14 mouse cellular contexts compared by ENCODE assay signal in genomic region chr1:155737809-155738383, GRCm38 (mm10). TPM values are rescaled to one million over a fixed set of nuclear protein-coding genes. Genes with fewer than 3 reads are reported as not detected.
DNase-seq lines count a peak whose midpoint lies in the region; ATAC-seq and TF ChIP-seq lines count a peak whose summit lies in the region.
"Had no signal": no experiment of that assay in that cellular context is flagged by ENCODE, and none has a peak within 500 bp of the region (broad histone marks: within the 10 kb centered on the region; RNA-seq: fewer than 3 reads in every experiment).

No protein-coding gene starts in this region.

- 0 out of 2 replicates have a peak overlapping the region, but pooled peaks have one; percentile 15 for H3K4me3 ChIP-seq in heart, embryonic 15.5 days
- H3K4me3 ChIP-seq in midbrain, embryonic 10.5 days = 0 out of 2 replicates have a peak overlapping the region, but pooled peaks have one; percentile 9
- H3K4me3 ChIP-seq in midbrain, postnatal 0 days (ENCODE audit: low read depth, low read length) = no peak overlapping the region
- peak overlapping the region; percentile 4; the same call in 1 of the 2 replicates for H3K4me3 ChIP-seq in hindbrain, embryonic 14.5 days (replicated peaks; ENCODE audit: low read length)
- H3K4me3 ChIP-seq in stomach, postnatal 0 days (ENCODE audit: low read depth, low read length) = 0 out of 2 replicates have a peak overlapping the region, but pooled peaks have one; percentile 8
- H3K4me3 ChIP-seq: embryonic facial prominence, embryonic 13.5 days had no signal

- no peak for TF ChIP-seq EP300 in stomach, postnatal 0 days (optimal IDR thresholded peaks at IDR 0.05)

- peak overlapping the region; percentile 8; the same call in 1 of the 2 replicates for H3K4me2 ChIP-seq in heart, embryonic 15.5 days
- no peak overlapping the region for H3K4me2 ChIP-seq in midbrain, postnatal 0 days (ENCODE audit: low read depth, low read length, poor library complexity, severe bottlenecking)
- H3K4me2 ChIP-seq in hindbrain, embryonic 14.5 days (replicated peaks) = no peak overlapping the region
- H3K4me2 ChIP-seq in stomach, postnatal 0 days (replicated peaks; ENCODE audit: low read depth) = no peak overlapping the region
- H3K4me2 ChIP-seq: embryonic facial prominence, embryonic 13.5 days; limb, embryonic 12.5 days had no signal

- peaks cover 99% of the 10 kb centered on the region for H3K27me3 ChIP-seq in heart, embryonic 15.5 days
- H3K27me3 ChIP-seq in midbrain, embryonic 10.5 days (ENCODE audit: low read depth, poor library complexity, severe bottlenecking) = peaks cover 100% of the 10 kb centered on the region
- H3K27me3 ChIP-seq in midbrain, postnatal 0 days (ENCODE audit: insufficient read depth, low read length) = peaks cover 66% of the 10 kb centered on the region
- peaks cover 96% of the 10 kb centered on the region for H3K27me3 ChIP-seq in hindbrain, embryonic 14.5 days (ENCODE audit: control insufficient read depth, insufficient read depth, low read length)
- H3K27me3 ChIP-seq in stomach, postnatal 0 days (ENCODE audit: control insufficient read depth, insufficient read depth, low read length) = peaks cover 50% of the 10 kb centered on the region

- no peaks in the 10 kb centered on the region for H3K9me3 ChIP-seq in heart, embryonic 15.5 days (replicated peaks)
- H3K9me3 ChIP-seq in midbrain, embryonic 10.5 days (replicated peaks) = no peaks in the 10 kb centered on the region
- no peaks in the 10 kb centered on the region for H3K9me3 ChIP-seq in midbrain, postnatal 0 days (ENCODE audit: low read length)
- H3K9me3 ChIP-seq in hindbrain, embryonic 14.5 days (ENCODE audit: control insufficient read depth, low read length) = no peaks in the 10 kb centered on the region
- H3K9me3 ChIP-seq in stomach, postnatal 0 days (ENCODE audit: control insufficient read depth, low read length) = no peaks in the 10 kb centered on the region
- H3K9me3 ChIP-seq: embryonic facial prominence, embryonic 13.5 days; limb, embryonic 12.5 days had no signal

- H3K9ac ChIP-seq in heart, embryonic 15.5 days = no peak overlapping the region
- H3K9ac ChIP-seq in midbrain, postnatal 0 days (replicated peaks; ENCODE audit: low read length, poor library complexity, severe bottlenecking) = no peak overlapping the region
- no peak overlapping the region for H3K9ac ChIP-seq in hindbrain, embryonic 14.5 days
- H3K9ac ChIP-seq in stomach, postnatal 0 days (ENCODE audit: low read length) = no peak overlapping the region
- H3K9ac ChIP-seq: embryonic facial prominence, embryonic 13.5 days; limb, embryonic 12.5 days had no signal

- H3K4me1 ChIP-seq in heart, embryonic 15.5 days (replicated peaks) = peaks cover 39% of the 10 kb centered on the region
- peaks cover 51% of the 10 kb centered on the region for H3K4me1 ChIP-seq in midbrain, embryonic 10.5 days
- peaks cover 17% of the 10 kb centered on the region; the same call in 1 of the 2 replicates for H3K4me1 ChIP-seq in midbrain, postnatal 0 days (ENCODE audit: insufficient read depth, low read length)
- H3K4me1 ChIP-seq in hindbrain, embryonic 14.5 days (replicated peaks; ENCODE audit: control insufficient read depth, insufficient read depth, low read length) = peaks cover 23% of the 10 kb centered on the region
- H3K4me1 ChIP-seq in stomach, postnatal 0 days (replicated peaks; ENCODE audit: control insufficient read depth, insufficient read depth) = 0 out of 2 replicates have a peak, but pooled peaks cover 6% of the 10 kb centered on the region

- DNase-seq in heart, postnatal 36 days = no peak
- peak; percentile 58 for DNase-seq in midbrain, embryonic 10.5 days (ENCODE audit: low spot score)
- DNase-seq in midbrain, postnatal 0 days (ENCODE audit: low spot score) = no peak
- no peak for DNase-seq in hindbrain, embryonic 14.5 days (ENCODE audit: low spot score)
- no peak for DNase-seq in stomach, postnatal 0 days (ENCODE audit: low spot score)
- no peak for DNase-seq in thymus, postnatal 10 days (ENCODE audit: low spot score in 2 of 2)
- no peak for DNase-seq in cerebellum, postnatal 4 days (ENCODE audit: low spot score in 2 of 2)
- DNase-seq: adrenal gland, postnatal 25 days; gastrocnemius, postnatal 14 days; layer of hippocampus, adult 9-11 months had no signal

- ATAC-seq in heart, embryonic 15.5 days (replicated peaks; ENCODE audit: insufficient number of reproducible peaks, insufficient read depth, low FRiP score, low read depth) = no peak
- no peak for ATAC-seq in midbrain, postnatal 0 days (ENCODE audit: low FRiP score)
- ATAC-seq in hindbrain, embryonic 14.5 days (ENCODE audit: low FRiP score) = no peak
- no peak for ATAC-seq in stomach, postnatal 0 days (ENCODE audit: low FRiP score, low TSS enrichment)
- ATAC-seq: forebrain, embryonic 14.5 days had no signal

- under 1% methylated on average over 25 of the region's 25 CpGs for WGBS in heart, embryonic 15.5 days
- under 1% methylated on average over 25 of the region's 25 CpGs for WGBS in midbrain, embryonic 10.5 days
- under 1% methylated on average over 24 of the region's 25 CpGs for WGBS in midbrain, postnatal 0 days
- WGBS in hindbrain, embryonic 14.5 days = under 1% methylated on average over 25 of the region's 25 CpGs
- WGBS in stomach, postnatal 0 days = 2% methylated on average over 25 of the region's 25 CpGs

- H3K36me3 ChIP-seq in heart, embryonic 15.5 days = no peaks in the 10 kb centered on the region
- H3K36me3 ChIP-seq in midbrain, embryonic 10.5 days = no peaks in the 10 kb centered on the region
- no peaks in the 10 kb centered on the region for H3K36me3 ChIP-seq in midbrain, postnatal 0 days (ENCODE audit: insufficient read depth, low read length)
- no peaks in the 10 kb centered on the region for H3K36me3 ChIP-seq in hindbrain, embryonic 14.5 days (replicated peaks; ENCODE audit: control insufficient read depth, insufficient read depth)
- no peaks in the 10 kb centered on the region for H3K36me3 ChIP-seq in stomach, postnatal 0 days (ENCODE audit: control insufficient read depth, insufficient read depth, low read length)
- H3K36me3 ChIP-seq: embryonic facial prominence, embryonic 13.5 days; limb, embryonic 12.5 days had no signal

- intact Hi-C loops in heart, postnatal 36 days (cut with DNase I) = no loop called here

- TF ChIP-seq CTCF in midbrain, postnatal 0 days (IDR thresholded peaks at IDR 0.05) = no peak
- TF ChIP-seq CTCF in stomach, postnatal 0 days (IDR thresholded peaks at IDR 0.05; ENCODE audit: low read depth) = no peak

- H3K27ac ChIP-seq in heart, embryonic 15.5 days = no peak overlapping the region
- no peak overlapping the region for H3K27ac ChIP-seq in midbrain, embryonic 10.5 days (replicated peaks)
- H3K27ac ChIP-seq in midbrain, postnatal 0 days (ENCODE audit: low read depth, low read length) = no peak overlapping the region
- H3K27ac ChIP-seq in hindbrain, embryonic 14.5 days = no peak overlapping the region
- H3K27ac ChIP-seq in stomach, postnatal 0 days (replicated peaks) = no peak overlapping the region
- H3K27ac ChIP-seq: embryonic facial prominence, embryonic 13.5 days; limb, embryonic 12.5 days had no signal

RNA-seq across cellular contexts. Expression of gene Lhx4, which starts 13.6 kb away (rescaled TPM):
- not detected in 2 replicates for polyA plus RNA-seq in heart, embryonic 15.5 days (2015; fragmentation: Nextera tagmentation; extraction: Ambion mirVana)
- total RNA-seq in heart, postnatal 36 days (2021) = not detected
- polyA plus RNA-seq in midbrain, embryonic 10.5 days (2016; fragmentation: Nextera tagmentation; extraction: Ambion mirVana) = 2.2 and 4.6 TPM in 2 replicates
- total RNA-seq in midbrain, postnatal 0 days (2014; rRNA removed) = 1.5 and 2.7 TPM in 2 replicates
- polyA plus RNA-seq in midbrain, postnatal 0 days (2015; fragmentation: Nextera tagmentation; extraction: Ambion mirVana) = 0.99 and 1.1 TPM in 2 replicates
- 3.4 TPM in 2 replicates for polyA plus RNA-seq in hindbrain, embryonic 14.5 days (2014; fragmentation: Nextera tagmentation; extraction: Ambion mirVana)
- 0.04 and 0.10 TPM in 2 replicates for polyA plus RNA-seq in stomach, postnatal 0 days (2015; fragmentation: Nextera tagmentation; extraction: Ambion mirVana)
- total RNA-seq: gastrocnemius, postnatal 14 days had no signal
- polyA plus RNA-seq: embryonic facial prominence, embryonic 13.5 days; forebrain, embryonic 14.5 days; limb, embryonic 12.5 days had no signal
